Mouse (Mus musculus) MEL (cell line): ENCODE measurements around the gene Adcy10. TPM values are rescaled to one million over a fixed set of nuclear protein-coding genes. Genes with fewer than 3 reads are reported as not detected.
A peak's percentile ranks its signal among the peaks of the same experiment; 100 is the strongest.

Experiments
- DNase-seq: peaks from one replicate; pipeline ENCODE4 v3.0.0; 2011; ENCODE audit warnings: low read depth, low spot score
- H3K27ac ChIP-seq: 2 replicates; pipeline ENCODE4 v1.5.1; 2012; ENCODE audit warnings: low read depth, mild to moderate bottlenecking, control low read depth, low read length, moderate library complexity; ENCODE audit not compliant: control insufficient read depth
- H3K27me3 ChIP-seq, 2 experiments: fragments of 150-350 bp in 1 of 2; sonication (generic) in 1 of 2; 2 replicates each; pipeline ENCODE4 v1.6.1; 2012; ENCODE audit warnings: low read length in 2 of 2, mild to moderate bottlenecking in 2 of 2, improper control_type of control experiment in 1 of 2, moderate library complexity in 1 of 2; ENCODE audit not compliant: insufficient read depth in 2 of 2, control insufficient read depth in 1 of 2
- H3K36me3 ChIP-seq, 2 experiments: 2 replicates each; pipeline ENCODE4 v1.6.1; 2012 to 2014; ENCODE audit warnings: low read length in 2 of 2, improper control_type of control experiment in 1 of 2, inconsistent platforms in 1 of 2, mild to moderate bottlenecking in 1 of 2; ENCODE audit not compliant: insufficient read depth in 2 of 2, control insufficient read depth in 1 of 2
- H3K4me1 ChIP-seq, 2 experiments: fragments of 150-350 bp in 1 of 2; sonication (generic) in 1 of 2; 2 replicates each; pipeline ENCODE4 v1.6.1; 2012; ENCODE audit warnings: low read length in 2 of 2, improper control_type of control experiment in 1 of 2, mild to moderate bottlenecking in 1 of 2; ENCODE audit not compliant: insufficient read depth in 2 of 2, control insufficient read depth in 1 of 2
- H3K4me3 ChIP-seq, 2 experiments: fragments of 150-350 bp in 1 of 2; sonication (generic) in 1 of 2; 2 replicates each; pipeline ENCODE4 v1.5.1; 2012; ENCODE audit warnings: low read depth in 2 of 2, low read length in 2 of 2, mild to moderate bottlenecking in 2 of 2, moderate library complexity in 2 of 2, control low read depth in 1 of 2, improper control_type of control experiment in 1 of 2; ENCODE audit not compliant: control insufficient read depth in 1 of 2, insufficient read depth in 1 of 2
- H3K79me2 ChIP-seq: 2 replicates; pipeline ENCODE4 v1.6.1; 2012; ENCODE audit warnings: mild to moderate bottlenecking, low read length, moderate library complexity; ENCODE audit not compliant: control insufficient read depth, poor library complexity, insufficient read depth
- H3K9ac ChIP-seq: 2 replicates; pipeline ENCODE4 v1.6.1; 2012; ENCODE audit warnings: low read depth, mild to moderate bottlenecking, control low read depth, low read length, moderate library complexity; ENCODE audit not compliant: control insufficient read depth, poor library complexity, severe bottlenecking
- H3K9me3 ChIP-seq: fragments of 150-350 bp; sonication (generic); replicated peaks from 2 replicates; pipeline ENCODE4 v1.6.1; 2012; ENCODE audit warnings: mild to moderate bottlenecking, low read length, improper control_type of control experiment, moderate library complexity; ENCODE audit not compliant: insufficient read depth
- CHD1 ChIP-seq: IDR thresholded peaks from 2 replicates; pipeline ENCODE4 v1.6.1; 2012; ENCODE audit warnings: low read depth, mild to moderate bottlenecking, inconsistent platforms, low read length, improper control_type of control experiment
- EP300 ChIP-seq, 2 experiments: IDR thresholded peaks; 2 replicates each; pipeline ENCODE4 v1.6.1; 2011; ENCODE audit warnings: improper control_type of control experiment in 2 of 2, low read length in 2 of 2, low read depth in 1 of 2, mild to moderate bottlenecking in 1 of 2
- ETS1 ChIP-seq: IDR thresholded peaks from 2 replicates; pipeline ENCODE4 v1.6.1; 2012; ENCODE audit warnings: low read depth, mild to moderate bottlenecking, inconsistent platforms, low read length, improper control_type of control experiment, moderate library complexity
- GATA1 ChIP-seq: IDR thresholded peaks from 2 replicates; pipeline ENCODE4 v1.6.1; 2011; ENCODE audit warnings: low read depth, low read length, improper control_type of control experiment
- MAFK ChIP-seq: IDR thresholded peaks from 2 replicates; pipeline ENCODE4 v1.6.1; 2011; ENCODE audit warnings: low read depth, mild to moderate bottlenecking, low read length, improper control_type of control experiment, borderline replicate concordance
- MAZ ChIP-seq: IDR thresholded peaks from 2 replicates; pipeline ENCODE4 v1.6.1; 2012; ENCODE audit warnings: low read depth, mild to moderate bottlenecking, inconsistent platforms, low read length, improper control_type of control experiment
- MEF2A ChIP-seq: IDR thresholded peaks from 2 replicates; pipeline ENCODE4 v1.6.1; 2014; ENCODE audit warnings: low read depth, mild to moderate bottlenecking, inconsistent platforms, low read length, improper control_type of control experiment; ENCODE audit not compliant: poor library complexity, insufficient replicate concordance, severe bottlenecking; ENCODE audit errors: extremely low read depth
- MYB ChIP-seq: IDR thresholded peaks from 2 replicates; pipeline ENCODE4 v1.6.1; 2011; ENCODE audit warnings: mild to moderate bottlenecking, low read depth, low read length, improper control_type of control experiment
- MYC ChIP-seq: IDR thresholded peaks from 2 replicates; pipeline ENCODE4 v1.6.1; 2011; ENCODE audit warnings: low read depth, mild to moderate bottlenecking, low read length, improper control_type of control experiment, moderate library complexity
- POLR2AphosphoS2 ChIP-seq: IDR thresholded peaks from 2 replicates; pipeline ENCODE4 v1.6.1; 2011; ENCODE audit warnings: low read length, improper control_type of control experiment
- RCOR1 ChIP-seq: IDR thresholded peaks from 2 replicates; pipeline ENCODE4 v1.6.1; 2012; ENCODE audit warnings: low read depth, mild to moderate bottlenecking, inconsistent platforms, low read length, improper control_type of control experiment
- SIN3A ChIP-seq: IDR thresholded peaks from 2 replicates; pipeline ENCODE4 v1.6.1; 2012; ENCODE audit warnings: low read length, improper control_type of control experiment, inconsistent platforms
- TAL1 ChIP-seq: IDR thresholded peaks from 2 replicates; pipeline ENCODE4 v1.6.1; 2012; ENCODE audit warnings: mild to moderate bottlenecking, inconsistent platforms, low read length, moderate library complexity, mixed read lengths
- TCF12 ChIP-seq: IDR thresholded peaks from 2 replicates; pipeline ENCODE4 v1.6.1; 2014; ENCODE audit warnings: low read depth, mild to moderate bottlenecking, inconsistent platforms, low read length, improper control_type of control experiment, moderate library complexity
- USF1 ChIP-seq: IDR thresholded peaks from 2 replicates; pipeline ENCODE4 v1.6.1; 2014; ENCODE audit warnings: low read depth, mild to moderate bottlenecking, inconsistent platforms, low read length, improper control_type of control experiment, moderate library complexity
- polyA plus RNA-seq, 2 experiments: library from polyadenylated mRNA; stranded (reverse) in 1 of 2; unstranded in 1 of 2; fragments of >175 nt in 1 of 2; fragments of >200 nt in 1 of 2; gene quantifications; 2 replicates each; pipeline versions ENCODE4 v1.2.1 to v1.2.4; 2012; ENCODE audit warnings: low replicate concordance in 2 of 2, low read depth in 1 of 2; ENCODE audit not compliant: insufficient read length in 2 of 2, insufficient read depth in 1 of 2, missing spikeins in 1 of 2
- total RNA-seq: library from RNA; depleted of rRNA; stranded (reverse); fragments of 300-350 nt; gene quantifications from 2 replicates; pipeline ENCODE4 v1.2.3, GENCODE M21; 2012

The Adcy10 gene
- total and polyA plus RNA-seq, 3 experiments, result not detected

DNA sequence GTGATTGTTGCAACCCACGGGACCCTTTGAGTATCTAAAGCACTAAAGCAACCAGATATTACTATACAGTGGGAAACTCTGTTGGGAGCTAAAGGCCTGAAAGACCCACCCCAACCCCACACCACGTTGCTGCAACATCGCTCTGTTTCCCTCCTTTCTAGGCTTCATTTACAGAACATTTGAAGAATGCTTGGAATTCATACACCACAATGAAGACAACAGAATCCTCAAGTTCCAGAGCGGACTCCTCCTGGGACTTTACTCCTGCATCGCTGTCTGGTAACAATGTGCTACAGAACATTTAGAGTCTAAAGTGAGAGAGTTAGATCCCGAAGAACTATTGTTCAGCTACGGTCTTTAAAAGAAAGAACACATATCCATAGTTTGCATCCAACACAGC, 82.5 kb downstream of the Adcy10 start:
- Histone ChIP-seq H3K27ac (no peak overlapping the region), H3K9me3 (no peaks in the 10 kb centered on the region), H3K4me1 (no peaks in the 10 kb centered on the region), H3K9ac (no peak overlapping the region), H3K36me3 (no peaks in the 10 kb centered on the region), H3K4me3 (no peak overlapping the region), H3K27me3 (peaks cover 0 to 1% of the 10 kb centered on the region in 2 experiments; a peak in 2 of 4 replicates), H3K79me2 (no peaks in the 10 kb centered on the region)
- no peak for DNase-seq
- TF ChIP-seq USF1 (no peak), MAZ (no peak), CHD1 (no peak)

DNA sequence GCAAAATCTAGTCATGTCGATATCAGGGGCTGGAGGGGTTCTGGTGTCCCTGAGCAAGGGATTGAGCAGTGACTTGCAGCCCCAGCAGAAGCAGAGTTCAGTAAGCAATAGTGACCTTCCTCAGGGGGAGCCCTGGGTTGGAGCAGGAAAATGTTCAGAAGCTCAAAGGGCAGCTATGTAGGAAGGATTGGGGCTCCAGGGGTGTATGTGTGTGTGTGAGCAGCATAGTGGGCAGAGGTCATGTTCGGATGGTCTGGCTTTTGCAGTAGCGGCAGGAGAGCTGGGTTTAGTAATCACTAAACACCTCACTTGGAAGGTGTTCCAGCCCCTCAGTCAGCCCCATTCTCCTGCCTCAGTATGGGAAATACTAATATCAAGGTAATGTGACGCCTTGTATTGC, 91.0 kb downstream of the Adcy10 start:
- no peaks in the 10 kb centered on the region for H3K79me2 ChIP-seq
- no peak overlapping the region for H3K9ac ChIP-seq
- H3K9me3 ChIP-seq, result no peaks in the 10 kb centered on the region
- no peak for DNase-seq
- no peak for TF ChIP-seq POLR2AphosphoS2
- TF ChIP-seq MAFK, result no peak
- no peak overlapping the region for H3K27ac ChIP-seq
- no peaks in the 10 kb centered on the region; a peak in 2 of 4 replicates for H3K27me3 ChIP-seq
- no peak overlapping the region for H3K4me3 ChIP-seq
- peaks cover 0 to 2% of the 10 kb centered on the region in 2 experiments; a peak in 1 of 4 replicates for H3K36me3 ChIP-seq
- H3K4me1 ChIP-seq, result peaks cover 0 to 13% of the 10 kb centered on the region in 2 experiments; a peak in 1 of 4 replicates

DNA sequence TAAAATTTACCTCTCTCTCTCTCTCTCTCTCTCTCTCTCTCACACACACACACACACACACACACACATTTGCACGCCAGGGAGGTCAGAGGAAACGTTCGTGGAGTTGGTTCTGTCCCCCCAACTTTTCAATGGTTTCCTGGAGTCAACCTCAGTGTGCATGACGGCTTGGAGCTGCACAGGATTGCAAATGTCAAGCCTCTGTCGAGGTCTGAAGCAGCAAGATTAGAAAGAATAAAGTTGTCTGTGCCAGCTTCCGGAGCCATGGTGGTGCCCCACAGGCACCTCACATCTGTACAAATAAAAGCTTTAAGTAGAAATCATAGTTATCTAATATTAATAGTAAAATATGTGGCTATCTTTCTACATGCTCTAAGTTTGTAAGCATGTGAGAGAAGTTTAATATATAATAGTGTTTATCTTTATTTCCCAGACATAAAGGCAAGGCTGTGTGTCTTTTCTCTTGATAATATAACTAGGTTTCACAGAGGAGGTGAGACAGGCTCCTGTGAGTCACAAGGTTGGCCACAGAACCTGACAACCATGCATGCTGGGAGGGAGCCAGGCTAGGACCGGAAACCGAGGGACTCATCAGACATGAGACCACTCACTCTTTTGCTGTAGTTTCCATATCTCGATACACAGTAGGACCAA, 91.6 kb downstream of the Adcy10 start:
- DNase-seq, result peak; percentile 67
- Histone ChIP-seq H3K9me3 (no peaks in the 10 kb centered on the region), H3K36me3 (peaks cover 0 to 2% of the 10 kb centered on the region in 2 experiments; a peak in 1 of 4 replicates), H3K4me1 (peaks cover 0 to 14% of the 10 kb centered on the region in 2 experiments; a peak in 1 of 4 replicates), H3K79me2 (no peaks in the 10 kb centered on the region), H3K27me3 (no peaks in the 10 kb centered on the region; a peak in 2 of 4 replicates), H3K4me3 (peak overlapping the region in 1 of 2 experiments; percentile 25; a peak in 3 of 4 replicates), H3K9ac (0 out of 2 replicates have a peak overlapping the region, but pooled peaks have one; percentile 9), H3K27ac (peak overlapping the region; percentile 9; the same call in 1 of the 2 replicates)
- TF ChIP-seq SIN3A (0 out of 2 replicates have a peak, but pooled peaks have one; percentile 26), ETS1 (0 out of 2 replicates have a peak, but pooled peaks have one; percentile 23), EP300 (IDR thresholded peaks at IDR 0.05; ENCODE audit: low read depth in 1 of 2, low read length in 2 of 2) (peak; percentile 61 to 63; a peak in 3 of 4 replicates), RCOR1 (0 out of 2 replicates have a peak, but pooled peaks have one; percentile 42), MYC (peak; percentile 42; the same call in 1 of the 2 replicates), MEF2A (no peak), TCF12 (peak; percentile 57), GATA1 (peak; percentile 12; the same call in 1 of the 2 replicates), TAL1 (peak; percentile 68), MYB (no peak)
